Mouse (Mus musculus) olfactory bulb, adult 2 months (tissue): ENCODE data around the gene Sdk2.

Experiments
- CTCF ChIP-seq: fragments of 200-500 bp; IDR thresholded peaks from 2 replicates; pipeline ENCODE4 v1.5.1; 2012; ENCODE audit warnings: low read depth, mild to moderate bottlenecking, low read length, moderate library complexity; ENCODE audit not compliant: insufficient read depth
- POLR2A ChIP-seq: fragments of 200-500 bp; IDR thresholded peaks from 2 replicates; pipeline ENCODE4 v1.6.1; 2012; ENCODE audit warnings: mild to moderate bottlenecking, low read depth, low read length, moderate library complexity; ENCODE audit not compliant: insufficient read depth

DNA sequence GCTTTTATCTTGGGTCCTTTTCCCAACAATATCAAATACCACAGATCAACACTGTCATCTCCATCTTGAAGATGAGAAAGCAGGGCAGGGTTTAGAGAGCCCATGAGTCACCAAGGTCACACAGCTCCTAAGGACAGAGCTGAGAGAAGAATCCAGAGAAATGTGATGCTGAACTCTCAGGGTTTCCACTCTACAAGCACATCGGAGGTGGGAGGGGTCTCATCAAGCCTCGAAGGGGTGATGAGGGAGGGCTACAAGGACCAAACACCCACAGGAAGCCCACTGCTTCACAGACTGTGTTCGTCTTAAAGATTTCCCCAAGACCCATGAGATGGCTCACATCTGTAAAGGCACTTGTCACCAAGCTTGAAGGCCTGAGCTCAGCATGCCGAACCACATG lies 320.9 kb downstream of the Sdk2 start:
- TF ChIP-seq CTCF (no peak), POLR2A (no peak)
